Mouse (Mus musculus): Measurements from ENCODE around the gene Mindy2. TPM values are rescaled to one million over a fixed set of nuclear protein-coding genes. Genes with fewer than 3 reads are reported as not detected.

Gene Mindy2
- polyA plus RNA-seq, 1 experiment from 2014 or later = 8.9 TPM

DNA sequence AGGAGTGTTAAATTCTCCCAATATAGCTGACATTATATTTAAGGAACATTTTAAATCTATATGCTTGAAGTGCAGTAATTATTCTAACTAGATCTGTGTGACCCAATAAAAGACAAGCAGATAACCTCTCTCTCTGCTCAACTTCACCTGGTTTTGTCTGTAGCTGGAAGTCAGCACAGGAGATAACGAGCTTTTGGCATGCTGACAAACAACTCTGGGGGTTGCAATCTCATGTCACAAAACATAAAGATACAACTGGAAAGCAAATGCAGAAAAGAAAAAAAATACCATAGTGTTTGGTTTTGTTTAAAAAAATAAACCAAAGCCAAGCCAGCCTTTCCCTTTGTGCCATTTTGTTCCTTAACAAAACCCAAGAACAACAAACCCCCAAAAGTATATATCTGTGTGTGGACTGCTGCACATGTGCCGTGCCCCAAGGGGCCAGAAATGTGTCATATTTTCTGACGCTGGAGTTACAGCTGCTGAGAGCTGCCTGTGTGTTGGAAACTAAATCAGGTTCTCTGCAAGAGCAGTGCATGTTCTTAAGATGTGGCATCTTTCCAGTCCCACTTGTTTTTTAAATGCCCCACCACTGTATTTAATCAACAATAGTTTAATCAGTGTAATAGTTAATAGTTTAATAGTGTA is 45.8 kb downstream of the Mindy2 start:
- Histone ChIP-seq H3K27me3 (ENCODE audit: control insufficient read depth, insufficient read depth, low read length) (no peaks in the 10 kb centered on the region), H3K9ac (ENCODE audit: low read length) (no peak overlapping the region), H3K36me3 (ENCODE audit: control insufficient read depth, insufficient read depth, low read length) (0 out of 2 replicates have a peak, but pooled peaks cover 3% of the 10 kb centered on the region), H3K4me3 (replicated peaks; ENCODE audit: low read length) (no peak overlapping the region), H3K27ac (ENCODE audit: low read length) (no peak overlapping the region), H3K9me3 (replicated peaks; ENCODE audit: control insufficient read depth, low read length) (no peaks in the 10 kb centered on the region), H3K4me1 (ENCODE audit: control insufficient read depth, insufficient read depth, low read length) (no peaks in the 10 kb centered on the region), H3K4me2 (ENCODE audit: low read depth, low read length) (no peak overlapping the region)
- no peak for ATAC-seq (ENCODE audit: insufficient read depth, low FRiP score)
- 56% methylated on average over 3 of the region's 3 CpGs for WGBS

DNA sequence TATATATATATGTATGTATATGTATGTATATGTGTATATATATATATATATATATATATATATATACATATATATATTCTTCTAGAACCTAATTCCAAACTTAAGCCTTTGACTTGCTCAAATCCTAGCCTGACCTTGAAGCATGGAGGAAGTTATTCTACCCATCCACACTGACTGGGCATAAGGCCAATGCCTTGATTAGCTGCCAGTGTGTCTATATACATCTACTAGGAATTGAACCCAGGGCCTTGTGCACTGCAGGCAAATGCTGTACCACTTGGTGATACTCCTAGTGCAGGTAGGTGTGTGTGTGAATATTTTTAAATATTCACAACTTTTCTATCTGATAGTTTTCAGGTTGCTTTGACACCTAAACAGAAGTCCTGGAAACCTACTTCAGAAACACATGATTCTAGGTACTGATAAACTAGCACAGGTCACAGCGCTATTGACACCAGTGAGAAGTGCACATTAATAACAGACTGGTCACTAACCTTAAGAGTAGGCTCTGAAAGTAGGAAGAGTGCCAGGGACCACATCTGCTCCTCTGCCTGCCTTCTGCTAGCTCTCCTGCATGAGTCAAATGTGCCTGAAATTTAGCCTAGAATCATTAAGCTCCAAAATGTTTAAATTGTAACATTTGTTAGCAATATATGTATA is 54.7 kb downstream of the Mindy2 start:
- ATAC-seq (ENCODE audit: insufficient read depth, low FRiP score) = no peak
- H3K4me3 ChIP-seq (replicated peaks; ENCODE audit: low read length) = no peak overlapping the region
- H3K9me3 ChIP-seq (replicated peaks; ENCODE audit: control insufficient read depth, low read length) = no peaks in the 10 kb centered on the region
- WGBS = 82% methylated on average over 1 of the region's 1 CpGs
- peaks cover 6% of the 10 kb centered on the region; the same call in 1 of the 2 replicates for H3K36me3 ChIP-seq (ENCODE audit: control insufficient read depth, insufficient read depth, low read length)
- H3K9ac ChIP-seq (ENCODE audit: low read length) = no peak overlapping the region
- 0 out of 2 replicates have a peak, but pooled peaks cover 3% of the 10 kb centered on the region for H3K4me1 ChIP-seq (ENCODE audit: control insufficient read depth, insufficient read depth, low read length)
- no peak overlapping the region for H3K4me2 ChIP-seq (ENCODE audit: low read depth, low read length)
- H3K27me3 ChIP-seq (ENCODE audit: control insufficient read depth, insufficient read depth, low read length) = no peaks in the 10 kb centered on the region
- H3K27ac ChIP-seq (ENCODE audit: low read length) = no peak overlapping the region

DNA sequence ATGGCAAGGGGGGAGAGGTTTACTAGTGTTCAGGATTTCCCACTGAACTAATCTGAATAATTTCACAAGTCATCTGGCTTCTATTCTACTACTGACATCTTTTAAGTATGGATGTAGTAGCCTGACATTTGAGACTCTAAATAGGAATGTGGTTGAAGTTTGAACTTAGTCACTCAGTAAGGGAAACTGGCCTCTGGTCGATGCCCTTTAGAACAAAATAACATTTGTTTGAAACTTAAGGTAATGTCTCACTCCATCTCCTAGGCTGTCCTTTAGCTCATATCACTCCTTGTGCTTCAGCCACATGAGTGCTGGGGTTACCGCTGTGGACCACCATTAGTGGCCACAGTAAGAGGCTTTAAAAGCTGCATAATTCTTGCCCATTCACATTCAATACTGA is 58.7 kb downstream of the Mindy2 start:
- no peak for ATAC-seq (ENCODE audit: insufficient read depth, low FRiP score)
- Histone ChIP-seq H3K4me1 (ENCODE audit: control insufficient read depth, insufficient read depth, low read length) (0 out of 2 replicates have a peak, but pooled peaks cover 3% of the 10 kb centered on the region), H3K4me2 (ENCODE audit: low read depth, low read length) (no peak overlapping the region), H3K9me3 (replicated peaks; ENCODE audit: control insufficient read depth, low read length) (no peaks in the 10 kb centered on the region), H3K27me3 (ENCODE audit: control insufficient read depth, insufficient read depth, low read length) (no peaks in the 10 kb centered on the region), H3K9ac (ENCODE audit: low read length) (no peak overlapping the region), H3K36me3 (ENCODE audit: control insufficient read depth, insufficient read depth, low read length) (no peaks in the 10 kb centered on the region), H3K27ac (ENCODE audit: low read length) (no peak overlapping the region), H3K4me3 (replicated peaks; ENCODE audit: low read length) (no peak overlapping the region)
- WGBS = 84% methylated on average over 2 of the region's 2 CpGs

DNA sequence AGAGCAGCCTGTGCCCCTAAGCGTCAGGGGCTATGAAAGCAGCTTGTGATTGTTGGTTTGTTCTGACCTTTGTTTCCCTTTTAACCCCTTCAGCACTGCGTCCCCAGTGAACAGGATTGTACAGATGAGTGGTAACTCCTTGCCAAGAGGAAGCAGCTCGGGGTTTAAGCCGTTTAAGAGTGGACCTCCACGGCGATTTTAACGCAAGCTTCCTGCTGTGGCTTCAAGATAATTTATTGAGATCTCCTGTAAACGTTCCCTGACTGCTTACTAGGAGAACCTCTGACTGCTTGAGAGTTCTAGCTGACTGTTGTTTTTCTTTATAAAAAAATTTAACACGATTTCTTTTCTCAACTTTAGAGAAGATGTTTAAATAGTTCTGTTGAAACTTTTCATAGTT is 65.5 kb downstream of the Mindy2 start:
- H3K27me3 ChIP-seq (ENCODE audit: control insufficient read depth, insufficient read depth, low read length) = no peaks in the 10 kb centered on the region
- no peaks in the 10 kb centered on the region for H3K4me1 ChIP-seq (ENCODE audit: control insufficient read depth, insufficient read depth, low read length)
- WGBS = 55% methylated on average over 9 of the region's 9 CpGs
- no peaks in the 10 kb centered on the region for H3K9me3 ChIP-seq (replicated peaks; ENCODE audit: control insufficient read depth, low read length)
- no peak overlapping the region for H3K4me2 ChIP-seq (ENCODE audit: low read depth, low read length)
- no peak overlapping the region for H3K9ac ChIP-seq (ENCODE audit: low read length)
- H3K27ac ChIP-seq (ENCODE audit: low read length) = no peak overlapping the region
- H3K36me3 ChIP-seq (ENCODE audit: control insufficient read depth, insufficient read depth, low read length) = peaks cover 21% of the 10 kb centered on the region
- no peak for ATAC-seq (ENCODE audit: insufficient read depth, low FRiP score)
- no peak overlapping the region for H3K4me3 ChIP-seq (replicated peaks; ENCODE audit: low read length)

DNA sequence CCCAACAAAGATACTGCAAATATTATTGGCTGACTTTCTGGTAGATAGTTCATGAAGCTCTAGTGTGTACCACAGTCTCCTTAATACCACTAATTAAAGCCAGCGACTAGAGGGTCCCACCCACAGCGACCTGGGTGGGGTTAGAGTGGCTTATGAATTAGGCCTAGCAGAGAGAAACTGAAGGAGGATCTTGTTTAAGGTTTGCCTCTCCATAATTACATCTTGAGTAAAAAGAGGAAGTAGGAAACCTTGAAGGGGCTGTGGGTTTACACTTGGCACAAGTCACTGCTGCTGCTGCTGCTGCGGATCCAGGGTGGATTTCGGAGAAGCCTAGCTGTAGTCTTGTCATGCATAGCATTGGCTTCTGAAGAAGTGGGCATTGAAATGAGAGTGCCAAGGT is 66.2 kb downstream of the Mindy2 start:
- peaks cover 21% of the 10 kb centered on the region for H3K36me3 ChIP-seq (ENCODE audit: control insufficient read depth, insufficient read depth, low read length)
- no peak for ATAC-seq (ENCODE audit: insufficient read depth, low FRiP score)
- whole genome bisulfite sequencing = 86% methylated on average over 4 of the region's 4 CpGs
- no peak overlapping the region for H3K4me2 ChIP-seq (ENCODE audit: low read depth, low read length)
- no peaks in the 10 kb centered on the region for H3K9me3 ChIP-seq (replicated peaks; ENCODE audit: control insufficient read depth, low read length)
- no peaks in the 10 kb centered on the region for H3K27me3 ChIP-seq (ENCODE audit: control insufficient read depth, insufficient read depth, low read length)
- no peak overlapping the region for H3K27ac ChIP-seq (ENCODE audit: low read length)
- no peak overlapping the region for H3K9ac ChIP-seq (ENCODE audit: low read length)
- H3K4me3 ChIP-seq (replicated peaks; ENCODE audit: low read length) = no peak overlapping the region
- H3K4me1 ChIP-seq (ENCODE audit: control insufficient read depth, insufficient read depth, low read length) = no peaks in the 10 kb centered on the region

DNA sequence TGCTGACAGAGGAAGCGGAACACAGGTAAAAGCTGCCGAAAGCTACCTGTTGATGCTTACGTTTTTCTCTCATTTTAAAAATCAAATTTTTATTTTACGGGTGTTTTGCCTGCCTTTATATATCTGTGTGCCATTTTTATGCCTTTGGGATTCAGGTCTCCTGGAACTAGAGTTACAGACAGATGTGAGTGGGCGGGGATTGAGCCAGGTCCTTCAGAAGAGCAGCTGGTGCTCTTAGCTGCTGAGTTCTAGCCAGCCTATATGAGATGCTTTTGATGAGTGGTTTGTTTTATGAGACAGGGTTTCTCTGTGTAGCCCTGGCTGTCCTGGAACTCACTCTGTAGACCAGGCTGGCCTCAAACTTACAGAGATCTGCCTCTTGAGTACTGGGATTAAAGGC is 69.8 kb downstream of the Mindy2 start:
- Histone ChIP-seq H3K9ac (ENCODE audit: low read length) (no peak overlapping the region), H3K9me3 (replicated peaks; ENCODE audit: control insufficient read depth, low read length) (no peaks in the 10 kb centered on the region), H3K4me1 (ENCODE audit: control insufficient read depth, insufficient read depth, low read length) (no peaks in the 10 kb centered on the region), H3K4me3 (replicated peaks; ENCODE audit: low read length) (no peak overlapping the region), H3K27me3 (ENCODE audit: control insufficient read depth, insufficient read depth, low read length) (no peaks in the 10 kb centered on the region), H3K4me2 (ENCODE audit: low read depth, low read length) (no peak overlapping the region), H3K36me3 (ENCODE audit: control insufficient read depth, insufficient read depth, low read length) (peaks cover 21% of the 10 kb centered on the region), H3K27ac (ENCODE audit: low read length) (no peak overlapping the region)
- WGBS = 96% methylated on average over 5 of the region's 5 CpGs
- no peak for ATAC-seq (ENCODE audit: insufficient read depth, low FRiP score)

DNA sequence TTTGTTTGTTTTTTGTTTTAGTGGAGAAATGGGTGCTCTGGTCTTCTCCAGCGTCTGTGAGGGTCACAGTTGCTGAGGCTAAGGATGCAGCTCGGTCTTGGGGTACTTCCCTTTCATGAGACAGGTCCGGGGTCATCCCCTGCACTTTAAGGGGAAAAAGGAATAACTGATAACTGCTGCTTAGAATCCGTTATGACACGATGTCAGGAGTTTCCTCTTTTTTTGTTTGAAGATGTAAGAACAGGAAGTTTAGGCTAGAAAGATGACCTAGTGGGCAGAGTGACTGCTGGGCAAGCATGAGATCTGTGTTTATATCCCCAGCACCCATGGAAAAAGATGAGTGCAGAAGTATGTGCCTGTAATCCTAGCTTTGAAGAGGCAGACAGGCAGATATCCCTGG is 71.8 kb downstream of the Mindy2 start:
- WGBS = 79% methylated on average over 5 of the region's 5 CpGs
- no peak overlapping the region for H3K4me2 ChIP-seq (ENCODE audit: low read depth, low read length)
- no peak for ATAC-seq (ENCODE audit: insufficient read depth, low FRiP score)
- no peaks in the 10 kb centered on the region for H3K27me3 ChIP-seq (ENCODE audit: control insufficient read depth, insufficient read depth, low read length)
- no peak overlapping the region for H3K27ac ChIP-seq (ENCODE audit: low read length)
- H3K9me3 ChIP-seq (replicated peaks; ENCODE audit: control insufficient read depth, low read length) = no peaks in the 10 kb centered on the region
- H3K4me3 ChIP-seq (replicated peaks; ENCODE audit: low read length) = no peak overlapping the region
- H3K36me3 ChIP-seq (ENCODE audit: control insufficient read depth, insufficient read depth, low read length) = peaks cover 21% of the 10 kb centered on the region
- H3K9ac ChIP-seq (ENCODE audit: low read length) = no peak overlapping the region
- H3K4me1 ChIP-seq (ENCODE audit: control insufficient read depth, insufficient read depth, low read length) = no peaks in the 10 kb centered on the region

DNA sequence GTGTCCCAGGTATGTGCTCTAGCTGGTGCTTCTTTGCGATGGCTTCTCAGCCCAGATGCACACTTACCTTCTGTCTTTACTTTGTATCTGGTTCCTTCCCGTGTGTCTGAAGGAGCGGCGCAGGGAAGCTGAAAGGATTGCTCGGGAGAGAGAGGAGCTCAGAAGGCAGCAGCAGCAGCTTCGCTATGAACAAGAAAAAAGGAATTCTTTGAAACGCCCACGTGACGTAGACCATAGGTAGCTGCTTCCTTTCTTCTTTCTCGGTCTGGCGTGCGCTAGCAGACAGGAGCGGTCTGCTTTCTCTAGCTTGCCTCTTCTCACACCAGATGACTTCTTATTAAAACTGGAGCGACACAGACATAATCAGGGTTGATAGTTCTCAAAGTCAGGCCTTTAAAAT is 72.3 kb downstream of the Mindy2 start:
- no peaks in the 10 kb centered on the region for H3K27me3 ChIP-seq (ENCODE audit: control insufficient read depth, insufficient read depth, low read length)
- no peaks in the 10 kb centered on the region for H3K4me1 ChIP-seq (ENCODE audit: control insufficient read depth, insufficient read depth, low read length)
- H3K27ac ChIP-seq (ENCODE audit: low read length) = no peak overlapping the region
- H3K9ac ChIP-seq (ENCODE audit: low read length) = no peak overlapping the region
- H3K36me3 ChIP-seq (ENCODE audit: control insufficient read depth, insufficient read depth, low read length) = peaks cover 21% of the 10 kb centered on the region
- 81% methylated on average over 14 of the region's 14 CpGs for WGBS
- ATAC-seq (ENCODE audit: insufficient read depth, low FRiP score) = no peak
- H3K4me2 ChIP-seq (ENCODE audit: low read depth, low read length) = no peak overlapping the region
- H3K4me3 ChIP-seq (replicated peaks; ENCODE audit: low read length) = no peak overlapping the region
- H3K9me3 ChIP-seq (replicated peaks; ENCODE audit: control insufficient read depth, low read length) = no peaks in the 10 kb centered on the region

DNA sequence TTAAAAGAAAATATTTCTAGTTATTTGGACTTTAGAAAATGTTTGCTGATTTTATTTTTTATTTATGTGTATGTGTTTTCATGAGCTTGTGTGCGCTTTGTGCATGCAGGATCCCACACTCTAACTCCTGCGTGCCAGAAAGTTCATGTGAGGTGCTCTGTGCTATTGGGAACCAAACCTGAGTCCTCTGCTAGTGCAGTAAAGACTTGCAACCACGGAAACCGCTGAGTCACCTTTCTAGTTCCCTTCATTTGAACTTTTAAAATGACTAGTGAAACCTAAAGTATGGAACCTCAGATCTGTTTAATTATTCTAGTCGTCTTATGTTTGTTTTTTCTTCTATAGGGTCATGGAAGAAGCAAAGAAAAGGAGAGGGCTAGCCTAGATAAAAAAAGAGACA is 76.0 kb downstream of the Mindy2 start:
- no peak for ATAC-seq (ENCODE audit: insufficient read depth, low FRiP score)
- Histone ChIP-seq H3K4me1 (ENCODE audit: control insufficient read depth, insufficient read depth, low read length) (no peaks in the 10 kb centered on the region), H3K9me3 (replicated peaks; ENCODE audit: control insufficient read depth, low read length) (no peaks in the 10 kb centered on the region), H3K4me2 (ENCODE audit: low read depth, low read length) (no peak overlapping the region), H3K9ac (ENCODE audit: low read length) (no peak overlapping the region), H3K27ac (ENCODE audit: low read length) (no peak overlapping the region), H3K4me3 (replicated peaks; ENCODE audit: low read length) (no peak overlapping the region), H3K36me3 (ENCODE audit: control insufficient read depth, insufficient read depth, low read length) (no peaks in the 10 kb centered on the region; the same call in 1 of the 2 replicates), H3K27me3 (ENCODE audit: control insufficient read depth, insufficient read depth, low read length) (no peaks in the 10 kb centered on the region)
- 77% methylated on average over 5 of the region's 5 CpGs for WGBS

Data from stomach, embryonic 16.5 days (tissue).